In the genomic region with DNA sequence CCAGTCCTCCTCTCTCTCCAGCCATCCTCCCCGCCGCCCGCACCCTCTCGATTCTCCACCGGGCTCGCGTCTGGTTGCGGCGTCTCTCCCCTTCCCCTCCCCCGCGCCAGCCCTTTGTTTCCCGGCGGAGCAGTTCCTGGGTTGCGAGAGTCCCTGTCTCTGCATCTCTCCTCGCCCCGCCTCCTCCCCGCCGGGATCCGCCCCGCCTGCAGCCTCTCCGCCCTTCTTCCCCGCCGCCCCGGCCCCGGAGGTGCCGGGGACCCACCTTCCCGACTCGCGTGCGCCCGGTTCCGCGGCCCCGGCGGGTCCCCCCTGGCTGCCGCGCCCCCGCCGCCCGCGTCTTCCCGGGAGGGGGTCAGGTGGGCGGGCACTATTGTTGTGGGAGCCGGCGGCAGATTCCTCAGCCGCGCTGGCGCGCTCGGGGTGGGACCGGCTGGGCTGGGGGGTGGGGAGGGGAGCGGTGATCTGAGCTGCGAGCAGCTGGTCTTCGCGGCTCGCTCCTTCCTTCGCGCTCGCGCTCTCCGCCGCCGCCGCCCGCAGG, we compare ENCODE assay signal across 8 mouse cellular contexts. TPM values are rescaled to one million over a fixed set of nuclear protein-coding genes. Genes with fewer than 3 reads are reported as not detected.
DNase-seq lines count a peak whose midpoint lies in the region; ATAC-seq and TF ChIP-seq lines count a peak whose summit lies in the region.

No protein-coding gene starts in this region.

- DNase-seq in CD4-positive, CD25-positive, alpha-beta regulatory T cell, adult 2 months (ENCODE audit: low read depth, low spot score) = peak; percentile 73
- DNase-seq in brain, adult 2 months (ENCODE audit: low read depth, low spot score) = peak; percentile 87
- DNase-seq in forebrain, embryonic 10.5 days (ENCODE audit: extremely low spot score, low spot score) = peak; percentile 87
- DNase-seq in kidney, postnatal 14 days = peak; percentile 87
- DNase-seq in liver, embryonic 14.5 days (ENCODE audit: low read depth in 3 of 3, low spot score in 3 of 3) = no peak
- DNase-seq in neural tube, embryonic 11.5 days (ENCODE audit: low spot score) = peak; percentile 91

- H3K27ac ChIP-seq in forebrain, embryonic 10.5 days = peak overlapping the region; percentile 95
- H3K27ac ChIP-seq in heart, embryonic 15.5 days = peak overlapping the region; percentile 8; the same call in 1 of the 2 replicates
- H3K27ac ChIP-seq in liver, embryonic 14.5 days = no peak overlapping the region
- peak overlapping the region; percentile 91 for H3K27ac ChIP-seq in neural tube, embryonic 11.5 days (ENCODE audit: low read depth, low read length)
- H3K27ac ChIP-seq in testis, adult 2 months (ENCODE audit: control insufficient read depth, insufficient read depth, low read depth, low read length) = no peak overlapping the region

- peaks cover 4% of the 10 kb centered on the region; the same call in 1 of the 2 replicates for H3K36me3 ChIP-seq in forebrain, embryonic 10.5 days (replicated peaks)
- no peaks in the 10 kb centered on the region for H3K36me3 ChIP-seq in heart, embryonic 15.5 days
- no peaks in the 10 kb centered on the region for H3K36me3 ChIP-seq in liver, embryonic 14.5 days (replicated peaks; ENCODE audit: control insufficient read depth, insufficient read depth, low read depth)
- no peaks in the 10 kb centered on the region for H3K36me3 ChIP-seq in neural tube, embryonic 11.5 days (ENCODE audit: control insufficient read depth, insufficient read depth, low read length)
- H3K36me3 ChIP-seq in testis, adult 2 months (ENCODE audit: control insufficient read depth, insufficient read depth, low read length) = no peaks in the 10 kb centered on the region

- TF ChIP-seq POLR2A in testis, adult 2 months (IDR thresholded peaks at IDR 0.05; ENCODE audit: control insufficient read depth, low read depth, low read length) = no peak

- peaks cover 93% of the 10 kb centered on the region for H3K27me3 ChIP-seq in forebrain, embryonic 10.5 days (ENCODE audit: poor library complexity, severe bottlenecking)
- peaks cover 68% of the 10 kb centered on the region for H3K27me3 ChIP-seq in heart, embryonic 15.5 days
- H3K27me3 ChIP-seq in liver, embryonic 14.5 days (ENCODE audit: control insufficient read depth, insufficient read depth, low read length) = peaks cover 87% of the 10 kb centered on the region
- peaks cover 36% of the 10 kb centered on the region for H3K27me3 ChIP-seq in neural tube, embryonic 11.5 days (ENCODE audit: control insufficient read depth, insufficient read depth, low read length)
- H3K27me3 ChIP-seq in testis, adult 2 months (ENCODE audit: control insufficient read depth, insufficient read depth, low read length) = peaks cover 10% of the 10 kb centered on the region

- TF ChIP-seq CTCF in liver, embryonic 14.5 days (IDR thresholded peaks at IDR 0.05; ENCODE audit: low read depth) = no peak
- TF ChIP-seq CTCF in testis, adult 2 months (IDR thresholded peaks at IDR 0.05; ENCODE audit: control insufficient read depth, insufficient read depth, insufficient replicate concordance, low read depth, low read length) = no peak

- no peaks in the 10 kb centered on the region for H3K9me3 ChIP-seq in forebrain, embryonic 10.5 days
- no peaks in the 10 kb centered on the region for H3K9me3 ChIP-seq in heart, embryonic 15.5 days (replicated peaks)
- no peaks in the 10 kb centered on the region for H3K9me3 ChIP-seq in liver, embryonic 14.5 days (ENCODE audit: control insufficient read depth, low read length)
- H3K9me3 ChIP-seq in neural tube, embryonic 11.5 days (ENCODE audit: control insufficient read depth, low read length) = no peaks in the 10 kb centered on the region

- peak overlapping the region; percentile 87 for H3K4me3 ChIP-seq in forebrain, embryonic 10.5 days
- H3K4me3 ChIP-seq in heart, embryonic 15.5 days = peak overlapping the region; percentile 77
- peak overlapping the region; percentile 35 to 62 for H3K4me3 ChIP-seq in liver, embryonic 14.5 days (ENCODE audit: insufficient read depth in 1 of 2, low read depth in 2 of 2, low read length in 2 of 2)
- peak overlapping the region; percentile 82 for H3K4me3 ChIP-seq in neural tube, embryonic 11.5 days (ENCODE audit: low read depth, low read length)
- peak overlapping the region; percentile 69 for H3K4me3 ChIP-seq in testis, adult 2 months (ENCODE audit: control insufficient read depth, low read depth, low read length)

- peaks cover 79% of the 10 kb centered on the region for H3K4me1 ChIP-seq in forebrain, embryonic 10.5 days
- peaks cover 53% of the 10 kb centered on the region for H3K4me1 ChIP-seq in heart, embryonic 15.5 days (replicated peaks)
- H3K4me1 ChIP-seq in liver, embryonic 14.5 days (replicated peaks; ENCODE audit: control insufficient read depth in 2 of 2, insufficient read depth in 2 of 2, low read length in 1 of 2) = no peaks in the 10 kb centered on the region
- H3K4me1 ChIP-seq in neural tube, embryonic 11.5 days (ENCODE audit: control insufficient read depth, insufficient read depth, low read length) = peaks cover 35% of the 10 kb centered on the region
- H3K4me1 ChIP-seq in testis, adult 2 months (ENCODE audit: control insufficient read depth, insufficient read depth, low read length) = peaks cover 29% of the 10 kb centered on the region

- under 1% methylated on average over 63 of the region's 65 CpGs for WGBS in forebrain, embryonic 10.5 days
- 2% methylated on average over 56 of the region's 65 CpGs for WGBS in heart, embryonic 15.5 days
- 1% methylated on average over 64 of the region's 65 CpGs for WGBS in liver, embryonic 14.5 days (ENCODE audit: insufficient replicate concordance)
- WGBS in neural tube, embryonic 11.5 days = under 1% methylated on average over 60 of the region's 65 CpGs

- H3K9ac ChIP-seq in heart, embryonic 15.5 days = peak overlapping the region; percentile 70
- no peak overlapping the region for H3K9ac ChIP-seq in liver, embryonic 14.5 days (replicated peaks)
- H3K9ac ChIP-seq in neural tube, embryonic 11.5 days (ENCODE audit: low read length) = peak overlapping the region; percentile 94

- peak overlapping the region; percentile 91 for H3K4me2 ChIP-seq in heart, embryonic 15.5 days
- peak overlapping the region; percentile 80 for H3K4me2 ChIP-seq in liver, embryonic 14.5 days (ENCODE audit: low read depth)
- H3K4me2 ChIP-seq in neural tube, embryonic 11.5 days (ENCODE audit: low read depth) = peak overlapping the region; percentile 96

- TF ChIP-seq EP300 in liver, embryonic 14.5 days (IDR thresholded peaks at IDR 0.05; ENCODE audit: low read depth) = no peak

- ATAC-seq in heart, embryonic 15.5 days (replicated peaks; ENCODE audit: insufficient number of reproducible peaks, insufficient read depth, low FRiP score, low read depth) = peak; percentile 43; the same call in 1 of the 2 replicates
- peak; percentile 36 for ATAC-seq in liver, embryonic 14.5 days (ENCODE audit: insufficient read depth)
- ATAC-seq in neural tube, embryonic 11.5 days (ENCODE audit: insufficient read depth, low FRiP score, low TSS enrichment) = peak; percentile 75

RNA-seq across cellular contexts. Expression of a gene that starts 4.0 kb away (rescaled TPM):
- polyA plus RNA-seq in forebrain, embryonic 10.5 days (2016; fragmentation: Nextera tagmentation; extraction: Ambion mirVana) = 19.9 and 21.7 TPM in 2 replicates
- polyA plus RNA-seq in heart, embryonic 15.5 days (2015; fragmentation: Nextera tagmentation; extraction: Ambion mirVana) = 8.7 and 12.8 TPM in 2 replicates
- polyA plus RNA-seq in liver, embryonic 14.5 days (2012; rRNA removed) = 0.85 and 1.5 TPM in 2 replicates
- 0.27 and 0.42 TPM in 2 replicates for polyA plus RNA-seq in liver, embryonic 14.5 days (2014; fragmentation: Nextera tagmentation; extraction: Ambion mirVana)
- 57.4 and 58.4 TPM in 2 replicates for polyA plus RNA-seq in neural tube, embryonic 11.5 days (2014; fragmentation: Nextera tagmentation; extraction: Ambion mirVana)
- polyA plus RNA-seq in testis, adult 2 months (2012; rRNA removed) = 3.1 and 3.2 TPM in 2 replicates

RNA-seq across cellular contexts. Expression of a gene that starts 24.7 kb away (rescaled TPM):
- 9.4 and 11.9 TPM in 2 replicates for polyA plus RNA-seq in forebrain, embryonic 10.5 days (2016; fragmentation: Nextera tagmentation; extraction: Ambion mirVana)
- polyA plus RNA-seq in heart, embryonic 15.5 days (2015; fragmentation: Nextera tagmentation; extraction: Ambion mirVana) = 36.5 and 43.0 TPM in 2 replicates
- 11.3 and 13.1 TPM in 2 replicates for polyA plus RNA-seq in liver, embryonic 14.5 days (2012; rRNA removed)
- 4.2 and 5.7 TPM in 2 replicates for polyA plus RNA-seq in liver, embryonic 14.5 days (2014; fragmentation: Nextera tagmentation; extraction: Ambion mirVana)
- 11.4 and 12.7 TPM in 2 replicates for polyA plus RNA-seq in neural tube, embryonic 11.5 days (2014; fragmentation: Nextera tagmentation; extraction: Ambion mirVana)
- polyA plus RNA-seq in testis, adult 2 months (2012; rRNA removed) = 15.0 and 18.8 TPM in 2 replicates

RNA-seq across cellular contexts. Expression of a gene that starts 28.1 kb away (rescaled TPM):
- 27.3 and 28.5 TPM in 2 replicates for polyA plus RNA-seq in forebrain, embryonic 10.5 days (2016; fragmentation: Nextera tagmentation; extraction: Ambion mirVana)
- polyA plus RNA-seq in heart, embryonic 15.5 days (2015; fragmentation: Nextera tagmentation; extraction: Ambion mirVana) = 16.1 and 17.8 TPM in 2 replicates
- 16.5 and 23.4 TPM in 2 replicates for polyA plus RNA-seq in liver, embryonic 14.5 days (2012; rRNA removed)
- polyA plus RNA-seq in liver, embryonic 14.5 days (2014; fragmentation: Nextera tagmentation; extraction: Ambion mirVana) = 11.0 and 11.7 TPM in 2 replicates
- 19.5 and 24.1 TPM in 2 replicates for polyA plus RNA-seq in neural tube, embryonic 11.5 days (2014; fragmentation: Nextera tagmentation; extraction: Ambion mirVana)
- polyA plus RNA-seq in testis, adult 2 months (2012; rRNA removed) = 15.1 and 16.9 TPM in 2 replicates

RNA-seq across cellular contexts. Expression of a gene that starts 42.6 kb away (rescaled TPM):
- polyA plus RNA-seq in forebrain, embryonic 10.5 days (2016; fragmentation: Nextera tagmentation; extraction: Ambion mirVana) = 1.8 and 2.2 TPM in 2 replicates
- polyA plus RNA-seq in heart, embryonic 15.5 days (2015; fragmentation: Nextera tagmentation; extraction: Ambion mirVana) = 1.1 and 1.2 TPM in 2 replicates
- polyA plus RNA-seq in liver, embryonic 14.5 days (2012; rRNA removed) = 0.25 and 0.67 TPM in 2 replicates
- 0.24 and 0.63 TPM in 2 replicates for polyA plus RNA-seq in liver, embryonic 14.5 days (2014; fragmentation: Nextera tagmentation; extraction: Ambion mirVana)
- polyA plus RNA-seq in neural tube, embryonic 11.5 days (2014; fragmentation: Nextera tagmentation; extraction: Ambion mirVana) = 5.2 and 5.3 TPM in 2 replicates
- polyA plus RNA-seq in testis, adult 2 months (2012; rRNA removed) = 0.32 and 0.46 TPM in 2 replicates

Comparison
In these comparisons a context has a peak if more than half of its experiments do, and no peak if none do; other contexts are left out.
1. DNase-seq: peak in CD4-positive, CD25-positive, alpha-beta regulatory T cell, adult 2 months (single experiment), brain, adult 2 months (single experiment), forebrain, embryonic 10.5 days (single experiment), kidney, postnatal 14 days (single experiment) and neural tube, embryonic 11.5 days (single experiment); none in liver, embryonic 14.5 days (0 of 3).
2. H3K27ac ChIP-seq: peak in forebrain, embryonic 10.5 days (single experiment), heart, embryonic 15.5 days (single experiment) and neural tube, embryonic 11.5 days (single experiment); none in liver, embryonic 14.5 days (single experiment) and testis, adult 2 months (single experiment).
3. Peak in every context shown above with its lines, with median percentiles within 50 percentile points of each other: H3K4me3 ChIP-seq, ATAC-seq and H3K4me2 ChIP-seq.